Mouse (Mus musculus) MEL (cell line): ENCODE measurements around the gene Orm3. TPM values are rescaled to one million over a fixed set of nuclear protein-coding genes. Genes with fewer than 3 reads are reported as not detected.

Source experiments
- DNase-seq: peaks from one replicate; pipeline ENCODE4 v3.0.0; 2011; ENCODE audit warnings: low read depth, low spot score
- H3K27ac ChIP-seq: 2 replicates; pipeline ENCODE4 v1.5.1; 2012; ENCODE audit warnings: low read depth, mild to moderate bottlenecking, control low read depth, low read length, moderate library complexity; ENCODE audit not compliant: control insufficient read depth
- H3K27me3 ChIP-seq, 2 experiments: fragments of 150-350 bp in 1 of 2; sonication (generic) in 1 of 2; 2 replicates each; pipeline ENCODE4 v1.6.1; 2012; ENCODE audit warnings: low read length in 2 of 2, mild to moderate bottlenecking in 2 of 2, improper control_type of control experiment in 1 of 2, moderate library complexity in 1 of 2; ENCODE audit not compliant: insufficient read depth in 2 of 2, control insufficient read depth in 1 of 2
- H3K36me3 ChIP-seq, 2 experiments: 2 replicates each; pipeline ENCODE4 v1.6.1; 2012 to 2014; ENCODE audit warnings: low read length in 2 of 2, improper control_type of control experiment in 1 of 2, inconsistent platforms in 1 of 2, mild to moderate bottlenecking in 1 of 2; ENCODE audit not compliant: insufficient read depth in 2 of 2, control insufficient read depth in 1 of 2
- H3K4me1 ChIP-seq, 2 experiments: fragments of 150-350 bp in 1 of 2; sonication (generic) in 1 of 2; 2 replicates each; pipeline ENCODE4 v1.6.1; 2012; ENCODE audit warnings: low read length in 2 of 2, improper control_type of control experiment in 1 of 2, mild to moderate bottlenecking in 1 of 2; ENCODE audit not compliant: insufficient read depth in 2 of 2, control insufficient read depth in 1 of 2
- H3K4me3 ChIP-seq, 2 experiments: fragments of 150-350 bp in 1 of 2; sonication (generic) in 1 of 2; 2 replicates each; pipeline ENCODE4 v1.5.1; 2012; ENCODE audit warnings: low read depth in 2 of 2, low read length in 2 of 2, mild to moderate bottlenecking in 2 of 2, moderate library complexity in 2 of 2, control low read depth in 1 of 2, improper control_type of control experiment in 1 of 2; ENCODE audit not compliant: control insufficient read depth in 1 of 2, insufficient read depth in 1 of 2
- H3K79me2 ChIP-seq: 2 replicates; pipeline ENCODE4 v1.6.1; 2012; ENCODE audit warnings: mild to moderate bottlenecking, low read length, moderate library complexity; ENCODE audit not compliant: control insufficient read depth, poor library complexity, insufficient read depth
- H3K9ac ChIP-seq: 2 replicates; pipeline ENCODE4 v1.6.1; 2012; ENCODE audit warnings: low read depth, mild to moderate bottlenecking, control low read depth, low read length, moderate library complexity; ENCODE audit not compliant: control insufficient read depth, poor library complexity, severe bottlenecking
- H3K9me3 ChIP-seq: fragments of 150-350 bp; sonication (generic); replicated peaks from 2 replicates; pipeline ENCODE4 v1.6.1; 2012; ENCODE audit warnings: mild to moderate bottlenecking, low read length, improper control_type of control experiment, moderate library complexity; ENCODE audit not compliant: insufficient read depth
- BHLHE40 ChIP-seq: IDR thresholded peaks from 2 replicates; pipeline ENCODE4 v1.6.1; 2012; ENCODE audit warnings: low read depth, mild to moderate bottlenecking, inconsistent platforms, low read length, improper control_type of control experiment, borderline replicate concordance
- CHD1 ChIP-seq: IDR thresholded peaks from 2 replicates; pipeline ENCODE4 v1.6.1; 2012; ENCODE audit warnings: low read depth, mild to moderate bottlenecking, inconsistent platforms, low read length, improper control_type of control experiment
- E2F4 ChIP-seq: IDR thresholded peaks from 2 replicates; pipeline ENCODE4 v1.6.1; 2011; ENCODE audit warnings: low read depth, low read length, improper control_type of control experiment, borderline replicate concordance
- ETS1 ChIP-seq: IDR thresholded peaks from 2 replicates; pipeline ENCODE4 v1.6.1; 2012; ENCODE audit warnings: low read depth, mild to moderate bottlenecking, inconsistent platforms, low read length, improper control_type of control experiment, moderate library complexity
- JUND ChIP-seq: IDR thresholded peaks from 2 replicates; pipeline ENCODE4 v1.6.1; 2011; ENCODE audit warnings: low read depth, mild to moderate bottlenecking, improper control_type of control experiment, low read length
- MAFK ChIP-seq: IDR thresholded peaks from 2 replicates; pipeline ENCODE4 v1.6.1; 2011; ENCODE audit warnings: low read depth, mild to moderate bottlenecking, low read length, improper control_type of control experiment, borderline replicate concordance
- MEF2A ChIP-seq: IDR thresholded peaks from 2 replicates; pipeline ENCODE4 v1.6.1; 2014; ENCODE audit warnings: low read depth, mild to moderate bottlenecking, inconsistent platforms, low read length, improper control_type of control experiment; ENCODE audit not compliant: poor library complexity, insufficient replicate concordance, severe bottlenecking; ENCODE audit errors: extremely low read depth
- MXI1 ChIP-seq: IDR thresholded peaks from 2 replicates; pipeline ENCODE4 v1.6.1; 2011; ENCODE audit warnings: mild to moderate bottlenecking, low read depth, low read length, improper control_type of control experiment
- MYB ChIP-seq: IDR thresholded peaks from 2 replicates; pipeline ENCODE4 v1.6.1; 2011; ENCODE audit warnings: mild to moderate bottlenecking, low read depth, low read length, improper control_type of control experiment
- MYC ChIP-seq: IDR thresholded peaks from 2 replicates; pipeline ENCODE4 v1.6.1; 2011; ENCODE audit warnings: low read depth, mild to moderate bottlenecking, low read length, improper control_type of control experiment, moderate library complexity
- NELFE ChIP-seq: IDR thresholded peaks from 2 replicates; pipeline ENCODE4 v1.6.1; 2011; ENCODE audit warnings: low read depth, low read length, improper control_type of control experiment
- NRF1 ChIP-seq: IDR thresholded peaks from 2 replicates; pipeline ENCODE4 v1.6.1; 2014; ENCODE audit warnings: low read depth, mild to moderate bottlenecking, inconsistent platforms, low read length, improper control_type of control experiment, moderate library complexity; ENCODE audit not compliant: poor library complexity, insufficient read depth, severe bottlenecking
- POLR2AphosphoS5 ChIP-seq: IDR thresholded peaks from 2 replicates; pipeline ENCODE4 v1.6.1; 2012; ENCODE audit warnings: low read depth, borderline replicate concordance, mild to moderate bottlenecking, inconsistent platforms, low read length, moderate library complexity, mixed read lengths
- RAD21 ChIP-seq: IDR thresholded peaks from 2 replicates; pipeline ENCODE4 v1.6.1; 2011; ENCODE audit warnings: mild to moderate bottlenecking, low read depth, low read length, improper control_type of control experiment
- RCOR1 ChIP-seq: IDR thresholded peaks from 2 replicates; pipeline ENCODE4 v1.6.1; 2012; ENCODE audit warnings: low read depth, mild to moderate bottlenecking, inconsistent platforms, low read length, improper control_type of control experiment
- TAL1 ChIP-seq: IDR thresholded peaks from 2 replicates; pipeline ENCODE4 v1.6.1; 2012; ENCODE audit warnings: mild to moderate bottlenecking, inconsistent platforms, low read length, moderate library complexity, mixed read lengths
- TBP ChIP-seq: IDR thresholded peaks from 2 replicates; pipeline ENCODE4 v1.8.0; 2011; ENCODE audit warnings: low read depth, low read length, improper control_type of control experiment
- TCF12 ChIP-seq: IDR thresholded peaks from 2 replicates; pipeline ENCODE4 v1.6.1; 2014; ENCODE audit warnings: low read depth, mild to moderate bottlenecking, inconsistent platforms, low read length, improper control_type of control experiment, moderate library complexity
- UBTF ChIP-seq: IDR thresholded peaks from 2 replicates; pipeline ENCODE4 v1.6.1; 2012; ENCODE audit warnings: low read depth, mild to moderate bottlenecking, inconsistent platforms, low read length, improper control_type of control experiment, moderate library complexity, borderline replicate concordance; ENCODE audit not compliant: insufficient read depth
- USF1 ChIP-seq: IDR thresholded peaks from 2 replicates; pipeline ENCODE4 v1.6.1; 2014; ENCODE audit warnings: low read depth, mild to moderate bottlenecking, inconsistent platforms, low read length, improper control_type of control experiment, moderate library complexity
- USF2 ChIP-seq, 2 experiments: IDR thresholded peaks; 2 replicates each; pipeline ENCODE4 v1.6.1; 2011 to 2012; ENCODE audit warnings: improper control_type of control experiment in 2 of 2, low read length in 2 of 2, borderline replicate concordance in 1 of 2, inconsistent platforms in 1 of 2, low read depth in 1 of 2, mild to moderate bottlenecking in 1 of 2; ENCODE audit not compliant: insufficient read depth in 1 of 2
- ZKSCAN1 ChIP-seq: IDR thresholded peaks from 2 replicates; pipeline ENCODE4 v1.6.1; 2012; ENCODE audit warnings: low read depth, mild to moderate bottlenecking, inconsistent platforms, low read length, improper control_type of control experiment, moderate library complexity
- ZNF384 ChIP-seq: IDR thresholded peaks from 2 replicates; pipeline ENCODE4 v1.6.1; 2012; ENCODE audit warnings: low read depth, mild to moderate bottlenecking, inconsistent platforms, low read length, improper control_type of control experiment
- polyA plus RNA-seq, 2 experiments: library from polyadenylated mRNA; stranded (reverse) in 1 of 2; unstranded in 1 of 2; fragments of >175 nt in 1 of 2; fragments of >200 nt in 1 of 2; gene quantifications; 2 replicates each; pipeline versions ENCODE4 v1.2.1 to v1.2.4; 2012; ENCODE audit warnings: low replicate concordance in 2 of 2, low read depth in 1 of 2; ENCODE audit not compliant: insufficient read length in 2 of 2, insufficient read depth in 1 of 2, missing spikeins in 1 of 2
- total RNA-seq: library from RNA; depleted of rRNA; stranded (reverse); fragments of 300-350 nt; gene quantifications from 2 replicates; pipeline ENCODE4 v1.2.3, GENCODE M21; 2012

Orm3 gene
- total and polyA plus RNA-seq, 3 experiments, result not detected

DNA sequence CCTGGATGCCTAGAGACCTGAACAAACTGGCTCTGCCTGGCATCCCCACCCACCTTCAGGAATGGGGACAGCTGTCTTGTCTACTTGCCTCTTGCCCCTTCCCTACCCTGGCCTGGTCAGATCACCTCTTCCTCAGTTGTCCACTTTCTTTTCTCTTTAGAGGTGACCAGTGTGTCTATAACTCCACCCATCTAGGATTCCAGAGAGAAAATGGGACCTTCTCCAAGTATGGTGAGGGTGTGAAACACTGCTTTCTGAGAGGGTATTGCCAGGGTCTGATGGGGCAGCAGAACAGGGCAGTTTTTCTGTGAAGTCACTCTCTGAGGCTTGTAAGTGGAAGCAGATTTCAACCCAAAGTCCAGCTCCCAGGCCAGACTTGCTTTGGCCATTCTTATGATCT lies 10.7 kb upstream of the Orm3 start:
- no peak for TF ChIP-seq USF2 (IDR thresholded peaks at IDR 0.05; ENCODE audit: borderline replicate concordance in 1 of 2, insufficient read depth in 1 of 2, low read depth in 1 of 2, low read length in 2 of 2)
- no peak for TF ChIP-seq E2F4
- TF ChIP-seq ZKSCAN1, result no peak
- Histone ChIP-seq H3K9ac (no peak overlapping the region), H3K4me3 (no peak overlapping the region), H3K79me2 (no peaks in the 10 kb centered on the region), H3K27ac (no peak overlapping the region), H3K27me3 (no peaks in the 10 kb centered on the region), H3K9me3 (no peaks in the 10 kb centered on the region), H3K36me3 (no peaks in the 10 kb centered on the region), H3K4me1 (no peaks in the 10 kb centered on the region)
- DNase-seq, result no peak

GRCm38 (mm10) chr4:63346659-63347058 lies 9.3 kb upstream of the Orm3 start:
- Histone ChIP-seq H3K9ac (no peak overlapping the region), H3K4me1 (no peaks in the 10 kb centered on the region), H3K4me3 (no peak overlapping the region), H3K27ac (no peak overlapping the region)
- TF ChIP-seq RAD21, result no peak
- TF ChIP-seq NELFE, result no peak
- no peak for TF ChIP-seq UBTF
- no peak for TF ChIP-seq ZNF384
- TF ChIP-seq, all 39 proteins: peak for 0
- Histone ChIP-seq H3K36me3 (no peaks in the 10 kb centered on the region), H3K27me3 (no peaks in the 10 kb centered on the region), H3K79me2 (no peaks in the 10 kb centered on the region), H3K9me3 (no peaks in the 10 kb centered on the region)
- no peak for DNase-seq

- Histone ChIP-seq H3K9ac (no peak overlapping the region), H3K27ac (no peak overlapping the region), H3K27me3 (no peaks in the 10 kb centered on the region), H3K4me3 (no peak overlapping the region), H3K9me3 (no peaks in the 10 kb centered on the region), H3K79me2 (no peaks in the 10 kb centered on the region), H3K4me1 (no peaks in the 10 kb centered on the region), H3K36me3 (no peaks in the 10 kb centered on the region)
- TF ChIP-seq MYB (no peak), ETS1 (no peak), NRF1 (no peak), MYC (no peak), MEF2A (no peak), MXI1 (no peak), BHLHE40 (no peak), RCOR1 (no peak), JUND (no peak), USF2 (IDR thresholded peaks at IDR 0.05; ENCODE audit: borderline replicate concordance in 1 of 2, insufficient read depth in 1 of 2, low read depth in 1 of 2, low read length in 2 of 2) (no peak), MAFK (no peak), TAL1 (no peak), POLR2AphosphoS5 (no peak), USF1 (no peak), TCF12 (no peak), CHD1 (no peak), NELFE (no peak), TBP (no peak), ZNF384 (no peak)
- no peak for DNase-seq
Measured at GRCm38 (mm10) chr4:63348524-63348923, 7.4 kb upstream of the Orm3 start.
